Mouse (Mus musculus): ENCODE results near the gene Tapbpl.

Gene Tapbpl

DNA sequence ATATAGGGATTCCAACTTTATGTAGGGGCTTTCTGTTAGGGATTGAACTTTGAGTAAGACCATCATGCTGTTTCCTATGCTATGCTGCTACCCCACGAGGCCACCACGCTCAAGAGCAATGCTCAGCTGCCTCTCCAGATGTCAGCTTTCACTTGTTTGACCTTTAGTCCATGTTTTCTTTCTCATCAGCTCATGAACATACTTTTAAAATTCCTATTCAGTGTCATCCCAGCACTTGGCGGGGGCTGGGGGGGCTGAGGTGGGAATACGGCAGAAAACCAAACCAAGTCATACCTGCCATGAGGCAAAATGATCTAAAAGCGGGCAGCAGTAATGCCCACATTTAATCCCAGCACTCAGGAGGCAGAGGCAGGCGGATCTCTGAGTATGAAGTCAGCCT lies 18.5 kb downstream of the Tapbpl start:
- DNase-seq (ENCODE audit: extremely low read depth, insufficient read length, low spot score), result no peak

DNA sequence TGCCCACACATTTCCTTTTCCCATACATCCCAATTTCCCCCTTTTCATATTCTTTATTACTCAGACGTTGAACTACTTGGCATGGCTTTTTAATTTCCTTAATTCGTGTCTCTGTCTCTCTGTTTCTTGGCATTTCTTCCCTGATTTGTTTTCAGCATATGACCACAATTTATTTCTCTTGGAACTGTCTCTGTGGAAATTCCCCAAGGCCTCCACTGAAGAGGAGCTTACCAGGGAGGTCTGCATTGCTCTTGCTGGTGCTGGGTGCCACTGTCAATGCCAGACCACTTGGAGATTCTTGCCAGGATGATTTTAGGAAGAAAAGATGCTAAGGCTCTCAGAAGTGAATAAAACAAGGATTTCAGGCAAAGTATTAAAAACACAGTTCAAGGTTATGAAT lies 19.0 kb downstream of the Tapbpl start:
- no peak for DNase-seq (ENCODE audit: extremely low read depth, insufficient read length, low spot score)

DNA sequence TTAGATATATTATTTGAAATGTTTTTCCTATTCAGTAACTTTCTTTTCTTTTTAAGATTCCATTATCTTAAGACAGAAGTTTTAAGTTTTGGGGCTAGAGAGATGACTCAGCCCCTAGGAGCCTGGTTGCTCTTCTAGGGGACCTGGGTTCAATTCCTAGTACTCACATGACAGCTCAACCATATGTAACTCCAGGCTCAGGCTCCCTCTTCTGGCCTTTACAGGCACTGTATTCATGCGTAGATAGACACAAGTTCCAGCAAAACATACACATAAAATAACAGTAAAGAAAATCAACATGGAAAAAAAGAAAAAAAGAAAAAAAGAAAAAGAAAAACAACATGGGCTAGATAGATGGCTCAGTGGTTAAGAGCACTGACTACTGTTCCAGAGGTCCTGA lies 21.2 kb downstream of the Tapbpl start:
- DNase-seq (ENCODE audit: extremely low read depth, insufficient read length, low spot score), result no peak

DNA sequence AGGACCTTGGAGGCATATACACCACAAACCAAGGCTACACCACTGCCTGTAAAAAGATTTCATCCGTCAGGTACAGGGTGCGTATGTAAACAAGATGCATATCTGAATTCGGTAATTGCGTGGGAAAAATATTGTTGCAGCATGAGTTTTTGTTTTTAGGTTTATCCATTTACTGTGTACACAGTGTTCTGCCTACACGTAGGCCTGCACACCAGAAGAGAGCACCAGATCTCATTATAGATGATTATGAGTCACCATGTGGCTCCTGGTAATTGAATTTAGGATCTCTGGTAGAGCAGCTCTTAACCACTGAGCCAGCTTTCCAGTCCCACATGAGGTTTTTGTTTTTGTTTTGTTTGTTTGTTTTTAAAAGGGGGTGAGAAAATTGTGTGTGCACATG lies 34.5 kb downstream of the Tapbpl start:
- DNase-seq (ENCODE audit: extremely low read depth, insufficient read length, low spot score), result no peak

DNA sequence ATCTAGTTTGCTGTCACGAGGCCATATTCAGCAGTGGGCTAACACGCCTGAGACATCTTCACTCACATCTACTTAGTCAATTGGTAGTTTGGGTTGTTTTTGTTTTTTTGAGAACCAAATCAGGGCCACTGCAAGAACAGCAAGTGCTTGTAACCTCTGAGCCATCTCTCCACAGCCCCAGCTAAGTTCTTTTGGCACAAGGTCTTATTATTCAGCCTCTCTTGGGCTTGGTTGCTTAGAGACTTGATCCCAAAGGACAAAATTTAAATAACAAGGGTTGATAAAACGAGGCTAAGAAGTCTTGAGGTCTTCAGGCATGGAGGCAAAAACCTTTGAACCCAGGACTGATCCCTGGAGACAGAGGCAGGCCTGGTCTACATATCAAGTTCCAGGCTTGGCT lies 35.4 kb downstream of the Tapbpl start:
- no peak for DNase-seq (ENCODE audit: extremely low read depth, insufficient read length, low spot score)

DNA sequence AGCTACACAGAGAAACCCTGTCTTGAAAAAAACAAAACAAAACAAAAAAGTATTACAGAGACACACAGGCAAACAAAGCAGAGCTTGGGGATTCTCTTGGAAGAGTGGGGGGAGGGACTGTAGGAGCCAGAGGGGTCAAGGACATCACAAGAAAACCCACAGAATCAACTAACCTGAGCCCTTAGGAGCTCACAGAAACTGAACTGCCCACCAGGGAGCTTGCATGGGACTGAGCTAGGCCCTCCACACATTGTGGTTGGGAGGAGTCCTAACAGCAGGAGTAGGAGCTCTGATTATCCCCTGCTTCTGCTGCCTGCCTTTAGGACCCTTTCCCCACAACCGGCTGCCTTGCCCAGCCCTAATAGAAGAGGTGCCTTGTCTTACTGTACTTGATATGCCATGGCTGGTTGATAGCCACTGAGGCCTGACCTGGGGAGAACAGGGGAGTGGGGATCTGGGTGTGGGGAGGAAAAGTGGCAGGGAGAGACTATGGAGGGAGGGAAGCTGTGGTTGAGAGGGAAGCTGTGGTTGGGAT lies 36.1 kb downstream of the Tapbpl start:
- DNase-seq (ENCODE audit: extremely low read depth, insufficient read length, low spot score), result no peak

DNA sequence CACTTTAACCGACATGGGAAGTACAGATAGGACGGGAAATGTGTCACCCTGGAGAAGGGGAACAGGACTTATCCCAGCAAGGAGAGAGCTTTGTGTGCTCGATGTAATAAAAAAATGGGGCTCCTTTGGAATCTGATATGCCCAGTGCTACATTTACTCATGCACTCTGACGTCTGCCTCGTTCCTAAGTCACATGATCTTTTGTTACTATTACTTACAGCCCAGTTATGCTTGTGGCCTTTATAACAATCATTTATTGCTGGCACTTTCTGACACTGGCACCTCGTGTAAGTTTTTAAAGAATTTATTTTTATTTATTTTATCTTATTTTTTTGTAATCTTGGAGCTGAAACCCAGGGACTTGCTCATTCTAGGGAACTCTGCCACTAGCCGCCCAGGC lies 38.3 kb downstream of the Tapbpl start:
- DNase-seq (ENCODE audit: extremely low read depth, insufficient read length, low spot score), result no peak

DNA sequence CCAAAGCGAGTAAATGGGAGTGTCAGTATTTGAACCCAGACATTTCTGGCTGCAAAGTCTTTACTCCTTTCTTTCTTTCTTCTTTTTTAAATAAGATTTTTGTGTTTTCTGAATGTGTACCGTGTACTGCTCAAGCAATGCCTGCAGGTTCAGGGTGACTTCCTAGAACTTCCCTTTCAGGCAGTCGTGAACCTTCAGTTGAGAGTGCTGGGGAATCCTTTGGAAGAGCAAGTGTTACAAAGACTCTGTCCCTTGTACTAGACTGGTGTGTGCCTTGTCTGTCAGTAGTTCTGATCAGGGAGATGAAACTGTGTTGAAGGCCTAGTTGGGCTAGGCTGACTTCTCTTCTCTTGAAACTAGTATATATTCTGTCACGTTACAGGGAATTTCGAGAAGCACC lies 38.8 kb downstream of the Tapbpl start:
- DNase-seq (ENCODE audit: extremely low read depth, insufficient read length, low spot score), result no peak

DNA sequence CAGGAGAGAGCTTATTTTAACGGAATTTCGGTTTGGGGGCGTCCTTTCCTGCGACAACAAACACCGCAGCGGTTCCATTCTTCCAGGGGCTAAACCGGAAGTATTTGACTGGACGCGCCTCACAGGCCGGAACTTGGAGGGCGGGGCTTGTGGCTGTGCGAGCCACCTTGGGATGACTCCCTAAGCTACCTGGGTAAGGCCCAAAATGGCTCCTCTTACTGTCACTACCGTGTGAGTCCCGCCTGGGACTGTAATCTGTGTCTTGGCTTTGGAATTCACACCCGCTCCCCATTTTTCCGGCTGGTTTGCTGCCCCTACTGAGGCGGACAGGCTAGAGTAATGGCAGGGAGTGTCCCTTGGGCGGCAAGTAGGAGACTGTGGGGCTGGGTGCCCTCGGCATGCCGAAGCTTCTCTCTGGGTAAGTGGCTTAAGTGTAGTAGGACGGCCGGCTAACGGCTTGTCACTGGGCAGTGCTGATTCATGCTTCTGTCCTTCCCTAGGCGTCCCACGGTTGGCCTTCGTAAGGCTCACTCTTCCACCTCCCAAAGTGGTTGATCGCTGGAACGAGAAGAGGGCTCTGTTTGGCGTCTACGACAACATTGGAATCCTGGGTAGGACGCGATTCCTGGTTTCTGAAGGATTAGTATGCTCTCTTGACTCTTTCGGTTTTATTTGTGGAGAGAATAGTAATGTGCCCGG lies 39.5 kb downstream of the Tapbpl start:
- peak; percentile 86 for DNase-seq (ENCODE audit: extremely low read depth, insufficient read length, low spot score)

DNA sequence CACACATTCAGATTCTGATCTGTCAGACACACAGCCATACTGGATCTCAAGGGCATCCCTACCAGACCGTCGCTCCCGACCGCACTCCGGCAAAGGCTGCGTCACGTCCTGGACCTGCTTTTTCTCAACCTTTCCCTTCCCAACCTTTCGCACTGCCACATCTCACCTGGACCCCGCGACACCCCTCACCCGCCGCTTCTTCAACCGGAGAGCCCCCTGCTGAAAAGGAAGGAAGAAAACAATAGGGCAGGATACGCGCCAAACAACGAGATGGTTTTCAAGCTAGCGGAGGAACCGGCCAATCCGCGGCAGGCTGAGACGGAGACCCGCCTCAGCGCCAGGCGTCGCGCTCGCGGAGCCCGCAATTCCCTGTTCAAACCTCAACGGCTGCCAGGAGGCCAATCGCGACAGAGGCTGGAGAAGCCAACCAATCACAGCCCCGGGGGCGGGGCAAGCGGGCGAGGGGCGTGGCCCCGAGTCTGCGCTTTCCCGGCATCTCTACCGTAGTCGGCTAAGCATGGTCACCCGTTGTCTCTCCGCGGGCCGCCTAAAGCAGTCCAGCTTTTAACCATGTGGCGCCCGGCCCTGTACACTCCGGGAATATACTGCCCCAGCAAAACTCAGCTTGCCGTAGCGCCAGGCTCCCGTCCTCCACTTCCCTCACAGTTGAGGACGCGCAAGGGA lies 40.2 kb downstream of the Tapbpl start, which contains the start of the genes Ncapd2 and Mrpl51:
Ncapd2 (minus strand) TSS at position 370 of the 684 bp plus-strand sequence.
Mrpl51 (plus strand) TSS at position 470 of the 684 bp plus-strand sequence.
- DNase-seq (ENCODE audit: extremely low read depth, insufficient read length, low spot score), result peak; percentile 99

DNA sequence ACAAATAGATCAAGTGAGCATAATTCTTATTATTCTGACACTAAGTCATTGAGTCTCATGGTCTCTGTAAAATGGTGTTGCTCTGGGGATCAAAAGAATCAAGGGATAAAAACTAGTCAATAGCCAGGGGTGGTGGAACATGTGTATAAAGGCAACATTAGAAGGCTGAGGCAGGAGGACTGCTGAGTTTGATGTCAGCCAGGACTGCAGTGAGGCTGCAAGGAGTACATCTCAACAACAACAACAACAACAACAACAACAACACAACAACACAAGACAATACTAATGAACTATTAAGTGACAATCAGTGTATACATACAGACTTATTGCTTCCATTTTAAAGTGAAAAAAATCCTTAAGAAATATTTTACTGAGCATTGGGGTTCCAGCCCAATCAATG lies 40.8 kb downstream of the Tapbpl start:
- DNase-seq (ENCODE audit: extremely low read depth, insufficient read length, low spot score), result no peak

DNA sequence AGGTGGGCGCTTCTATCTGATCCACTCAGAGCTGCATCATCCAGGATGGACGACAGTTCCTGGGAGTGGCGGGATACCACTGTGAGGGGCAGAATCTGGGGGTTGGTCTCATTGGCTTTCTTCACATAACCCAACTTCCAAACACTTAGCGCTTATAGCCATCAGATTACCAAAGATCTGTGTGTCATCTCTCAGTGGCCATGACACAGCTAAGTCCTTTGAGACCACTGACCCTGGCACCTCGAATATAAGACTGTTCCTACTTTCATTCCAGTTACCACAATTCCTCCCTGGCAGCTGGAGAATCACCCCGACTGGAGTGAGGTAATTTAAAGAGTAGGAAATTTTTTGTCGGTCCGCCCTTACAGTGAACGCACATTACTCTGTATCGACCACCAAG lies 45.5 kb downstream of the Tapbpl start:
- DNase-seq (ENCODE audit: extremely low read depth, insufficient read length, low spot score), result no peak

DNA sequence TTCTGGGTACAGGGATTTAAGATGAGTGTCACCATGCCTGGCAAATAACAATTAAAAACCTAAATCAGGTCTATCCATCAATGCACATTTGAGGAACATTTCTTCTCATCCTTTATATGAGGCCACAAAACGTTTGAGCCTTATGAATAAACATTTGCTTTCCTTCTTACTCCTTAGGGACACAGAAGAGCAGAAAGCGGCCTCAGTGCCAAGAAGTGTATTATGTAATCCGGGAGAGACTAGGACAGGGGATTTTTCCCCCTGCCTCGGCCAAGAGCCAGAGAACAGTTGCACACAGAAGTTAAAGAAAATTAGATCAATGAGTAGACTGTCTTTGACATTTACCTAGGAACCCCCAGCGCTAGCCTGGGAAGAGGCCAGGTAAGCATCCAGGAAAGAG lies 49.5 kb downstream of the Tapbpl start:
- DNase-seq (ENCODE audit: extremely low read depth, insufficient read length, low spot score), result no peak

DNA sequence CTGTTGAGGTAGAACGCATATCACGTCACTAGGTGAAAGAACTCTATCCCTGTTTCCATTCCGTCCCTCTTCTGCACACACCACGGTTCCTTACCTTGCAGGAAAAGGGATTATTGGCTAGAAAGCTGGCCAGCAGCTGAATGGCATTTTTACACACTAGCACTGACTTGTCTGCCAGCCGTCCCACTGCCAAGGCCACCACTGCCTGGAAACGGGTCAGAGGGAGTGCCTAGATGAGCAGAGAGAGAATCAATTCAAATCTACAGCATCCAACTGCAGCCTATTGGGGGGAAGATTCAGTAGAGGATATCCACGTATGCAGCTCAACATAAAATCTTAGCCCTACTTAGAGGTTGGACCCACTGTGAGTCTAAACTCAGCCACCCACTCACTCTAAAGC lies 52.1 kb downstream of the Tapbpl start:
- no peak for DNase-seq (ENCODE audit: extremely low read depth, insufficient read length, low spot score)

DNA sequence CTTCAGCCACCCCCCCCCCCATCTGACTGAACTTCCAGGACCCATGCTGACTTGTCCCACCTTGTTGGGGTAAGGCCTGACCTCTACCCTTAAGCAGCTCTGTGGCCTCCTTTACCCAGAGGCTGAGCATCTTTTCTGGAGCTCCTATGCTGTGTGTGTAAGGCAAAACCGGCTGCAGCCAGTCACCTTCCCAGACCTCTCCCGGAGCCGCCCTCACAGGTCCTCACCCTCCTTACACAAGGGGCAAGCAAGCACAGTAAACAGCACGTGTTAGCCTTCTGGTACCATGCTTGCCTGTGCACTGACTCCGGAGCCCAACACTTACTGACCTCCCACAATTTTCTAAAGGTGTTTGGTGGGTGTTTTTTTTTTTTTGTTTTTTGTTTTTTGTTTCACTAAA lies 56.2 kb downstream of the Tapbpl start:
- no peak for DNase-seq (ENCODE audit: extremely low read depth, insufficient read length, low spot score)
